ENCODE assay signal across 8 mouse cellular contexts in genomic region chr19:51201391-51201790, GRCm38 (mm10).
DNase-seq lines count a peak whose midpoint lies in the region; ATAC-seq and TF ChIP-seq lines count a peak whose summit lies in the region.

No protein-coding gene starts in this region.

- peak; percentile 5 for DNase-seq in kidney, adult 18-20 months
- peak; percentile 9 for DNase-seq in ES-E14 (ENCODE audit: low read depth, low spot score)
- no peak for DNase-seq in cerebellum, adult 2 months
- peak; percentile 9 to 44 for DNase-seq in frontal cortex, postnatal 36 days (ENCODE audit: low spot score in 2 of 2)
- DNase-seq in midbrain, postnatal 0 days (ENCODE audit: low spot score) = peak; percentile 28
- DNase-seq in gastrocnemius, postnatal 36 days = no peak

- H3K4me2 ChIP-seq in kidney, embryonic 16.5 days (replicated peaks; ENCODE audit: low read depth, low read length) = no peak overlapping the region
- no peak overlapping the region for H3K4me2 ChIP-seq in midbrain, postnatal 0 days (ENCODE audit: low read depth, low read length, poor library complexity, severe bottlenecking)

- H3K27ac ChIP-seq in kidney, embryonic 16.5 days (ENCODE audit: low read length) = no peak overlapping the region
- H3K27ac ChIP-seq in ES-E14 (ENCODE audit: insufficient read depth, low read depth, low read length, poor library complexity, severe bottlenecking) = no peak overlapping the region
- no peak overlapping the region for H3K27ac ChIP-seq in cerebellum, adult 2 months (ENCODE audit: insufficient read depth, low read length)
- no peak overlapping the region for H3K27ac ChIP-seq in midbrain, postnatal 0 days (ENCODE audit: low read depth, low read length)

- ATAC-seq in kidney, embryonic 16.5 days (ENCODE audit: low FRiP score, low TSS enrichment) = no peak
- no peak for ATAC-seq in midbrain, postnatal 0 days (ENCODE audit: low FRiP score)
- no peak for ATAC-seq in activated CD4-positive, CD25-positive, alpha-beta regulatory T cell, adult 4 months

- no peaks in the 10 kb centered on the region for H3K4me1 ChIP-seq in kidney, embryonic 16.5 days (ENCODE audit: insufficient read depth, low read length)
- H3K4me1 ChIP-seq in ES-E14 (ENCODE audit: control insufficient read depth in 2 of 2, insufficient read depth in 2 of 2, low read length in 2 of 2, poor library complexity in 1 of 2) = no peaks in the 10 kb centered on the region
- H3K4me1 ChIP-seq in cerebellum, adult 2 months (ENCODE audit: control insufficient read depth, insufficient read depth, low read length) = no peaks in the 10 kb centered on the region
- H3K4me1 ChIP-seq in midbrain, postnatal 0 days (ENCODE audit: insufficient read depth, low read length) = no peaks in the 10 kb centered on the region

- no peaks in the 10 kb centered on the region for H3K27me3 ChIP-seq in kidney, embryonic 16.5 days (ENCODE audit: insufficient read depth, low read length)
- no peaks in the 10 kb centered on the region for H3K27me3 ChIP-seq in cerebellum, adult 2 months (ENCODE audit: control insufficient read depth, insufficient read depth, low read length)
- H3K27me3 ChIP-seq in midbrain, postnatal 0 days (ENCODE audit: insufficient read depth, low read length) = no peaks in the 10 kb centered on the region

- TF ChIP-seq CTCF in cerebellum, adult 2 months (IDR thresholded peaks at IDR 0.05; ENCODE audit: borderline replicate concordance, insufficient read depth, low read depth, low read length) = peak; percentile 23; the same call in 1 of the 2 replicates
- peak; percentile 55 for TF ChIP-seq CTCF in midbrain, postnatal 0 days (IDR thresholded peaks at IDR 0.05)

- intact Hi-C loops in gastrocnemius, postnatal 36 days (cut with DNase I) = no loop called here

- H3K36me3 ChIP-seq in kidney, embryonic 16.5 days (ENCODE audit: insufficient read depth, low read length) = no peaks in the 10 kb centered on the region
- H3K36me3 ChIP-seq in ES-E14 (ENCODE audit: control insufficient read depth, insufficient read depth, low read length, poor library complexity, severe bottlenecking) = no peaks in the 10 kb centered on the region
- H3K36me3 ChIP-seq in midbrain, postnatal 0 days (ENCODE audit: insufficient read depth, low read length) = no peaks in the 10 kb centered on the region

- no peaks in the 10 kb centered on the region for H3K9me3 ChIP-seq in kidney, embryonic 16.5 days (ENCODE audit: low read length)
- no peaks in the 10 kb centered on the region for H3K9me3 ChIP-seq in ES-E14 (ENCODE audit: control insufficient read depth, insufficient read depth, low read depth, low read length)
- no peaks in the 10 kb centered on the region for H3K9me3 ChIP-seq in midbrain, postnatal 0 days (ENCODE audit: low read length)

- no peak overlapping the region for H3K4me3 ChIP-seq in kidney, embryonic 16.5 days (ENCODE audit: low read length)
- H3K4me3 ChIP-seq in ES-E14 (ENCODE audit: insufficient read depth in 1 of 2, low read depth in 1 of 2, low read length in 2 of 2, poor library complexity in 1 of 2, severe bottlenecking in 1 of 2) = no peak overlapping the region
- no peak overlapping the region for H3K4me3 ChIP-seq in cerebellum, adult 2 months (replicated peaks; ENCODE audit: insufficient read depth, low read depth, low read length)
- no peak overlapping the region for H3K4me3 ChIP-seq in midbrain, postnatal 0 days (ENCODE audit: low read depth, low read length)

- H3K9ac ChIP-seq in kidney, embryonic 16.5 days (replicated peaks; ENCODE audit: low read length) = no peak overlapping the region
- no peak overlapping the region for H3K9ac ChIP-seq in ES-E14 (ENCODE audit: insufficient read depth, low read depth, low read length, poor library complexity, severe bottlenecking)
- H3K9ac ChIP-seq in midbrain, postnatal 0 days (replicated peaks; ENCODE audit: low read length, poor library complexity, severe bottlenecking) = no peak overlapping the region

- in situ Hi-C loops in ES-E14 (cut with MboI; ENCODE audit: low sequenced_read_pairs in 2 of 2, unreplicated experiment in 2 of 2) = no loop called here

- TF ChIP-seq POLR2A in cerebellum, adult 2 months (IDR thresholded peaks at IDR 0.05; ENCODE audit: borderline replicate concordance, insufficient read depth, low read length) = no peak

TF ChIP-seq in ES-E14, 5 proteins besides CTCF, POLR2A, EP300 and RAD21:
- TF ChIP-seq CHD2 (IDR thresholded peaks at IDR 0.05; ENCODE audit: low read depth, low read length) (no peak), ZC3H11A (IDR thresholded peaks at IDR 0.05; ENCODE audit: borderline replicate concordance, low read depth, low read length) (peak; percentile 25; the same call in 1 of the 2 replicates), HCFC1 (IDR thresholded peaks at IDR 0.05; ENCODE audit: borderline replicate concordance, insufficient read depth, low read length) (no peak), ZNF384 (IDR thresholded peaks at IDR 0.05; ENCODE audit: low read depth, low read length) (no peak), MAFK (IDR thresholded peaks at IDR 0.05; ENCODE audit: insufficient read depth, low read depth, low read length) (no peak)

Comparison
In these comparisons a context has a peak if more than half of its experiments do, and no peak if none do; other contexts are left out.
1. DNase-seq: peak in kidney, adult 18-20 months (single experiment), ES-E14 (single experiment), frontal cortex, postnatal 36 days (2 of 2) and midbrain, postnatal 0 days (single experiment); none in cerebellum, adult 2 months (0 of 2) and gastrocnemius, postnatal 36 days (0 of 2).